Mouse (Mus musculus): ENCODE measurements around the gene Il34. TPM values are rescaled to one million over a fixed set of nuclear protein-coding genes. Genes with fewer than 3 reads are reported as not detected.

Gene Il34
- polyA plus RNA-seq, 1 experiment, result 108 TPM

DNA sequence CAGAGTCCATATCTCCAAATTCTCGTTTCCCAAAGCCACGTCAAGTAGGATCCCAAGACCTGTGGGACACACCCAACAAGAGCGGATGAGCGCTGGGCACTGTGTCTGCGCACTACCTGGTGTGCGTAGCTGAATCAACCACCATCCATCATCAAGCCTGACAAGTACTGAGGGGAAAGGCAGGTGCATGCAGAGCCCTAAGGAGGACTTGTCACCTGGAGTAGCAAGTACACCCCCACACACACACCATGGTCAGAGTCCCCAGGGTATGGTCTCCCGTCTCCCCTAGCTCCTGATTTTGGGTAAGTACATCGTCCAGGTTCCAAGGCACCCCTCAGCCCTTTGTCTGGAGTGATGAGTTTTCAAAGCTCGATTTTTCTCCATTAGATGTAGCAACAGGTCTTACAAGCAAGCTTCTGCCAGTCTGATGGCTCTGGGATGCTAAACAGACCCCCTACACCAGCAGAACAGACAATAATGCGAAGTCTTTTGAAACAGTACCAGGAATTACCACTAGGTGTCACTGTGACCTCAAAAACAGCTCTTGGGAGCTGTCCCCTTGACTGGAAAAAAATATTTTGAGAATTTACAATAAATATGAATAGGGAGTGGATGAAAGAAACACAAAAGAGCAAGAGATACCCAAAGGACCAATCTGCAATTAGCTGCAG is 56.1 kb downstream of the Il34 start:
- Histone ChIP-seq H3K27ac (ENCODE audit: insufficient read depth, low read length) (no peak overlapping the region), H3K4me1 (ENCODE audit: control insufficient read depth, insufficient read depth, low read length) (no peaks in the 10 kb centered on the region)
- TF ChIP-seq POLR2A (IDR thresholded peaks at IDR 0.05; ENCODE audit: extremely low read depth, insufficient read depth, low read length) (no peak), CTCF (IDR thresholded peaks at IDR 0.05; ENCODE audit: extremely low read depth, insufficient read depth, low read length) (peak; percentile 58; the same call in 1 of the 2 replicates)

GRCm38 (mm10) chr8:110746661-110747060 is 59.1 kb downstream of the Il34 start:
- TF ChIP-seq POLR2A (IDR thresholded peaks at IDR 0.05; ENCODE audit: extremely low read depth, insufficient read depth, low read length) (no peak), CTCF (IDR thresholded peaks at IDR 0.05; ENCODE audit: extremely low read depth, insufficient read depth, low read length) (no peak)
- Histone ChIP-seq H3K4me3 (ENCODE audit: insufficient read depth, low read length) (no peak overlapping the region), H3K27ac (ENCODE audit: insufficient read depth, low read length) (no peak overlapping the region), H3K4me1 (ENCODE audit: control insufficient read depth, insufficient read depth, low read length) (no peaks in the 10 kb centered on the region)

More for the DNA sequence above, 56.1 kb downstream of the Il34 start:
- H3K4me3 ChIP-seq (ENCODE audit: insufficient read depth, low read length), result no peak overlapping the region

- Histone ChIP-seq H3K27ac (ENCODE audit: insufficient read depth, low read length) (no peak overlapping the region), H3K4me3 (ENCODE audit: insufficient read depth, low read length) (no peak overlapping the region), H3K4me1 (ENCODE audit: control insufficient read depth, insufficient read depth, low read length) (no peaks in the 10 kb centered on the region)
- no peak for TF ChIP-seq POLR2A (IDR thresholded peaks at IDR 0.05; ENCODE audit: extremely low read depth, insufficient read depth, low read length)
- TF ChIP-seq CTCF (IDR thresholded peaks at IDR 0.05; ENCODE audit: extremely low read depth, insufficient read depth, low read length), result no peak
Observed at GRCm38 (mm10) chr8:110745162-110745561, 60.6 kb downstream of the Il34 start.

DNA sequence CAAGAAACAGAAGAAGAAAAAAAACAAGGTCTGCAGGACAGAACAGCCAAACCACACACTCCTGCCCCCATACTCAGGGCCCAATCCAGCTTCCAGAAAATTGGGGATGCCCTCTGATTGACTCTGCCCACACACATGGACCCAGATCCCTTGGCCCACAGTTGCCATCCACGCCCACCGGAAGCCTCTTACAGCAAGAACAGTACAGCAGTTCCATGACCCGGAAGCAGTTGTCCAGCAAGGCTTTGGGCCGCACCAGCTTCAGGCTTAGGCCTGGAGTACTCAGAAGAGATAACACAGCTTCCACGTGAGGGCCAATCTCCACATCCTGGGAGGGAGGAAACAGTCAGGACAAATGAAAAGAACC is 63.3 kb downstream of the Il34 start:
- no peaks in the 10 kb centered on the region for H3K4me1 ChIP-seq (ENCODE audit: control insufficient read depth, insufficient read depth, low read length)

GRCm38 (mm10) chr8:110741816-110742451 is 63.8 kb downstream of the Il34 start:
- Histone ChIP-seq H3K27ac (ENCODE audit: insufficient read depth, low read length) (no peak overlapping the region), H3K4me1 (ENCODE audit: control insufficient read depth, insufficient read depth, low read length) (no peaks in the 10 kb centered on the region), H3K4me3 (ENCODE audit: insufficient read depth, low read length) (no peak overlapping the region)
- TF ChIP-seq CTCF (IDR thresholded peaks at IDR 0.05; ENCODE audit: extremely low read depth, insufficient read depth, low read length), result no peak

More for the DNA sequence above, 63.3 kb downstream of the Il34 start:
- no peak overlapping the region for H3K4me3 ChIP-seq (ENCODE audit: insufficient read depth, low read length)
- TF ChIP-seq CTCF (IDR thresholded peaks at IDR 0.05; ENCODE audit: extremely low read depth, insufficient read depth, low read length) (no peak), POLR2A (IDR thresholded peaks at IDR 0.05; ENCODE audit: extremely low read depth, insufficient read depth, low read length) (no peak)
- no peak overlapping the region for H3K27ac ChIP-seq (ENCODE audit: insufficient read depth, low read length)

DNA sequence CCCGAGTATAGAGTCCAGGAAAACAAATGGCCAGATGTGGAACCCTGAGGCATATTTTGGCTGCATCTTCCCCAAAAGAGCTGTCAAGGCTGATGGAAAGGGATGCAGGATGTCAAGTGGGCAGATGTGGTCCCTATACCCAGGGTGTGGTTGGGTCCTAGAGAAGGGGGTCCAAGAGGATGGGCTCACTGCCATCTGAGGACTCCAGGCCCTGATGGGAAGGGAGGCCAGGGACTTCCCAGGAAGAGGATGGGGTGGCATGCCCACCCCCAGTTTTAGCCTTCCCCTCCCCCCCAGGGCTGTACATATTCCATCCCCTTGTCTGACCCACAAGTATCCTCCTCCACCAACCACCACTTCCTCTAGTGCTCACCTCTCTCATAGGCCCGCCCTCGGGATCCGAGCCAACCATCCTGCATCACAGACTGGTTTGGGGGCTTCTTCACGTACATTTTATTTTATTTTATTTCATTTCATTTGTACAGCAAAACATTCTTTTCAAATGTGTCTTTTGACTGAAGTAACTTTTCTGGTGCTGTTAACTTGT is 65.0 kb downstream of the Il34 start:
- H3K27ac ChIP-seq (ENCODE audit: insufficient read depth, low read length), result no peak overlapping the region
- TF ChIP-seq POLR2A (IDR thresholded peaks at IDR 0.05; ENCODE audit: extremely low read depth, insufficient read depth, low read length) (no peak), CTCF (IDR thresholded peaks at IDR 0.05; ENCODE audit: extremely low read depth, insufficient read depth, low read length) (no peak)

GRCm38 (mm10) chr8:110738591-110739195 is 67.0 kb downstream of the Il34 start:
- TF ChIP-seq POLR2A (IDR thresholded peaks at IDR 0.05; ENCODE audit: extremely low read depth, insufficient read depth, low read length) (no peak), CTCF (IDR thresholded peaks at IDR 0.05; ENCODE audit: extremely low read depth, insufficient read depth, low read length) (no peak)
- Histone ChIP-seq H3K4me1 (ENCODE audit: control insufficient read depth, insufficient read depth, low read length) (no peaks in the 10 kb centered on the region), H3K4me3 (ENCODE audit: insufficient read depth, low read length) (no peak overlapping the region), H3K27ac (ENCODE audit: insufficient read depth, low read length) (no peak overlapping the region)

More for the DNA sequence above, 65.0 kb downstream of the Il34 start:
- Histone ChIP-seq H3K4me3 (ENCODE audit: insufficient read depth, low read length) (no peak overlapping the region), H3K4me1 (ENCODE audit: control insufficient read depth, insufficient read depth, low read length) (no peaks in the 10 kb centered on the region)

GRCm38 (mm10) chr8:110733036-110733435 is 72.7 kb downstream of the Il34 start:
- Histone ChIP-seq H3K27ac (ENCODE audit: insufficient read depth, low read length) (no peak overlapping the region), H3K4me1 (ENCODE audit: control insufficient read depth, insufficient read depth, low read length) (no peaks in the 10 kb centered on the region), H3K4me3 (ENCODE audit: insufficient read depth, low read length) (no peak overlapping the region)
- no peak for TF ChIP-seq CTCF (IDR thresholded peaks at IDR 0.05; ENCODE audit: extremely low read depth, insufficient read depth, low read length)
- TF ChIP-seq POLR2A (IDR thresholded peaks at IDR 0.05; ENCODE audit: extremely low read depth, insufficient read depth, low read length), result no peak

DNA sequence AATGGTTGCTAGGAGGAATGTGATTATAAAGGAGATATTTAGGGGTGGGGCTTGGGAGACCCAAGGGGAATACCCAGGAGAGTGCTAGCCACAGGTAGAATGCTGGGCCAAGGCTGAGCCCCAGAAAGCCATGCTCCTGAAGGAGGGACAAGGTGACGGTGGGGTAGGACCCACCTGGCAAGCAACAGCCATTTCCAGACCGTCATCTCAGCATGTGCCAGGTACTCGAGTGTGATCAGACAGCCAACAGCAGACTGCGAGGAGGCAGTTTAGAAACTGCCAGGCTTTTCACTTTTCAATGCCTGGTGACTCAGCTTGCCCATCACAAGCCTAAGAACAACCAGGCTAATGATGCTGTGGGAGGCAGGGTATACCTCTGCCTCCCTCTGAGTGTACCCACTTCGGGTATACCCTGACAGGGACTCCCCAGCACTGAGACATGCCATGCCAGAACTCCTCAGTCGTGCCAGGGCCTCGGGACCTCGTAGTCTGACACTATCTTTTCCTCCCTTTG is 74.3 kb downstream of the Il34 start:
- H3K27ac ChIP-seq (ENCODE audit: insufficient read depth, low read length), result 0 out of 2 replicates have a peak overlapping the region, but pooled peaks have one; percentile 14
- no peaks in the 10 kb centered on the region for H3K4me1 ChIP-seq (ENCODE audit: control insufficient read depth, insufficient read depth, low read length)
- H3K4me3 ChIP-seq (ENCODE audit: insufficient read depth, low read length), result no peak overlapping the region
- TF ChIP-seq CTCF (IDR thresholded peaks at IDR 0.05; ENCODE audit: extremely low read depth, insufficient read depth, low read length) (no peak), POLR2A (IDR thresholded peaks at IDR 0.05; ENCODE audit: extremely low read depth, insufficient read depth, low read length) (0 out of 2 replicates have a peak, but pooled peaks have one; percentile 24)

All from cortical plate, adult 2 months (tissue).